Mouse (Mus musculus) left cerebral cortex, adult 2 months (tissue): ENCODE measurements around the gene Plpp7. TPM values are rescaled to one million over a fixed set of nuclear protein-coding genes. Genes with fewer than 3 reads are reported as not detected.

Experiments used
- DNase-seq, 2 experiments: peaks; one replicate each; pipeline ENCODE4 v3.0.0; 2021 to 2022; ENCODE audit warnings: low spot score in 2 of 2, mixed read lengths in 1 of 2; ENCODE audit errors: extremely low spot score in 1 of 2
- H3K27ac ChIP-seq: fragments of 200-600 bp; 2 replicates; pipeline ENCODE4 v1.8.1; 2022
- H3K4me3 ChIP-seq: fragments of 200-600 bp; 2 replicates; pipeline ENCODE4 v1.8.1; 2022
- CTCF ChIP-seq: fragments of 200-600 bp; IDR thresholded peaks from 2 replicates; pipeline ENCODE4 v1.8.1; 2022; ENCODE audit warnings: antibody characterized with exemption, mild to moderate bottlenecking, moderate library complexity
- intact Hi-C: fragments of 180-260 bp; cut with DNase I; formaldehyde crosslinking; loops from one replicate; pipeline ENCODE4 v1.15.1; 2025
- microRNA-seq, 2 experiments: library from miRNA; unstranded; fragments of <30 nt; microRNA quantifications; one replicate each; pipeline ENCODE4 v1.2.0; 2021
- total RNA-seq, 2 experiments: library from RNA; stranded (reverse); gene quantifications; 2 replicates each; pipeline ENCODE4 v1.2.3; 2021

The Plpp7 gene
- total RNA-seq, 2 experiments from 2014 or later = 26.8 to 29.3 TPM

DNA sequence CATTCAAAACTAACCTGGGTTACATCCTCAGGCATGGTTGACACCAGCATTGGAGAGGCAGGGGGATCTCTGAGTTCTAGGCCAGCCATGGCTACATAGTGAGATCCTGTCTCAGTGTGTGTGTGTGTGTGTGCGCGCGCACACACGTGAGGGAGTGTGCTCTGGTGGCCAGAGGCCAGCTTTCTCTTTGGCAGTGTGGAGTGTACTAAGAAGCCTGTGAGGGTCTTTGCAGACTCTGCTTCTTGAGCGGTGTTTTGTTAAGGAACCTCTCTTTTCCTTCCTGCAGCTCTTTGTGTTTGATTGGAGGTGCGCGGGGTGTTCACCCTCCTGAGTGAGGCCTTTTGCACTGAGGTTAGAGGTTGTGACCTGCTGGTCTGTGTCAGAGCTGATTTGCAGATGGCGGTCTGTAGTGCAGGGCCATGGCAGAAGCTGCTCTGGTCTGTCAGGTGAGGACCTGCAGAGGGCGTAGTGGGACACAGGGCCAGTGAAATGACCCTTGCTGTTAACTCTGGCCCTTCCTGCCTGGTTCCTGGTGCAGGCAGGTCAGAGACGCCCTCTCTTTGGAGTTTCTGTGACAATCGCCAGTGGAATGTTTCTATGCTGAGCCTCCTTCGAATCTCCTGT lies 63.4 kb downstream of the Plpp7 start:
- peak; percentile 3; the same call in 1 of the 2 replicates for TF ChIP-seq CTCF
- Histone ChIP-seq H3K4me3 (no peak overlapping the region), H3K27ac (no peak overlapping the region)
- intact Hi-C loops = no loop called here
- DNase-seq = no peak

Small RNA genes within 50 kb of the gene (microRNA-seq; reads per million reads assigned to microRNA genes)
- 2.4 to 3.1 reads per million in 2 experiments for gene Mir7674

Other genes with a start within 250 kb of the Plpp7 start
- gene Fibcd1, start 249.5 kb upstream of the Plpp7 start, total RNA-seq = 10 to 100 TPM in 1 of 2 experiments, 1 to 10 TPM in 1; 7.9 to 11.4 TPM
- gene Lamc3, start 208.2 kb upstream of the Plpp7 start, total RNA-seq = 1 to 10 TPM; 6.9 to 8.8 TPM
- gene Aif1l, start 145.4 kb upstream of the Plpp7 start, total RNA-seq = 1 to 10 TPM; 3.6 to 4.8 TPM
- 10 to 100 TPM; 63.9 to 65.9 TPM for gene Nup214, start 121.1 kb upstream of the Plpp7 start, total RNA-seq
- 1 to 10 TPM; 9.0 to 9.7 TPM for gene Fam78a, start 10.7 kb upstream of the Plpp7 start, total RNA-seq
- gene Prrc2b, start 55.6 kb downstream of the Plpp7 start, total RNA-seq = 100 to 1,000 TPM; 268 to 280 TPM
- 10 to 100 TPM; 23.7 to 25.3 TPM for gene Pomt1, start 141.1 kb downstream of the Plpp7 start, total RNA-seq
- 10 to 100 TPM; 45.9 to 47.1 TPM for gene Uck1, start 164.6 kb downstream of the Plpp7 start, total RNA-seq
- 10 to 100 TPM; 83.2 to 86.4 TPM for gene Golga2, start 191.9 kb downstream of the Plpp7 start, total RNA-seq
- gene Swi5, start 192.5 kb downstream of the Plpp7 start, total RNA-seq = 100 to 1,000 TPM; 186 to 193 TPM